Mouse (Mus musculus): ENCODE measurements at regions not wholly inside any gene's neighbourhood (a gene's known extent, or its start where the extent isn't known, plus 50 kb on each side); places are given as distances from the start of the nearest gene placed in this dataset.

DNA sequence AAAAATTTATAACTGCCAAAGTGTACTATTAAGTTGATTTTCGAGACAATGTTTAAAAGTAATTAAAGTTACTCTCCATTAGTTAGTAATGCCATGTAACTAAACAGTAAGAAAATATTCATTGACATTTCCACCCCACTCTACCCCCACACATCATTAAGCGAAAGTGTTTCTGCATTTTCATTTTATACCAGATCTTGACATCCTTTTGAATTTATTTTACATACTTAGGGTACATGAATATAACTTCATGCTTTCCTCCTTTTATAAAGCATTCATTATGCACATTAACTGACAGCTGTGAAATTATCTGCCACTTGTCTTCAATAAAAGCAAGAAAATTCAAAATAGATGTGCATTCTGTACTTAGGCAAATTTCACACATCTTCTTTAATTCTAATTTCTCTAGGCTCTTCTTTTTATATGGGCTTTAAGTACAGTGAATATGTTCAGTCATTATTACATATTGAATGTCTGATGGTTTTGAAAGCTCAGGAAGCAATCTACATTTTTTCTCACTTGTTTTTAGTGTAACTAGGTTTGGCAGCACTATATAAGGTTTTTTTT is 526.5 kb downstream of the Epha5 start:
- in situ Hi-C loops (cut with MboI, MseI): no loop called here

DNA sequence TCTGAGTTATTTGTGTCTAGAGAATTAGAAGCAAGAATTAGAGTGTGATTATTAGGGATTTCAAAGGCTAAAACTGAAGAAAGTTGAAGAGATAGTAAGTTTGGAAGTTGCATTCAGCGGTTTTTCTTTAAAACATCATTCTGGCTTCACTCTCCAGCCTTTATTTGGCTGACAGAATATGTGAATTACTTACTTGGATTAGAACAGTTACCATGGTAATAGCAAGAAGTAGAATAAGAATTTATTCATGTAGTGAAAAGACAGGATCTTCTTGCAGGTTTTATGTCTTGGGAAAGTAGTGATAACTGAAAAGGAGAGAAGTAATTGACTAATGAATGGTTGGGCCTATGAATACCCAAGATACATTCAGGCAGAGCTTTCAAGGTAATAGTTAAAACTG is 517.1 kb upstream of the Tecrl start:
- in situ Hi-C loops (cut with MboI, MseI): loop anchor here (10.0 kb wide), 1 partner anchor 917 kb away; no protein-coding TSS in a partner anchor

DNA sequence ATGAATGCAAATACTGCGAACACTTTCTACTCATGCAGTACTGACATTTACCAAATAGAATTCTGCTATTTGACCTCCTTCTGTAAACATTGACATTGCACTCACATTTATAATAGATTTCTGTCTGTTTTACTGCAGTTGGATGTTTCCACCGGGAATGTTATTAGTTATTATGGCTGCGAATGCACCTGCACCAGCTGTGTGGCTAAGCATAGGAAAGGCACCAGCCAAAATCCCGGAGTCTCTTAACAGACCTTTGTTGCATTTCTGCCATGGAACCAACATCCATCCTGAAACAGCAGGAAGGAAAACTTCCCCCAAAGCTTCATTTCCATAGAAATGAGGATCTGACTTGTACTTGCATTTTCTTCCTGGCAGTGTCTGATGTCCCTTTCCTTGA is 513.4 kb upstream of the Tecrl start:
- in situ Hi-C loops (cut with MboI, MseI): no loop called here

DNA sequence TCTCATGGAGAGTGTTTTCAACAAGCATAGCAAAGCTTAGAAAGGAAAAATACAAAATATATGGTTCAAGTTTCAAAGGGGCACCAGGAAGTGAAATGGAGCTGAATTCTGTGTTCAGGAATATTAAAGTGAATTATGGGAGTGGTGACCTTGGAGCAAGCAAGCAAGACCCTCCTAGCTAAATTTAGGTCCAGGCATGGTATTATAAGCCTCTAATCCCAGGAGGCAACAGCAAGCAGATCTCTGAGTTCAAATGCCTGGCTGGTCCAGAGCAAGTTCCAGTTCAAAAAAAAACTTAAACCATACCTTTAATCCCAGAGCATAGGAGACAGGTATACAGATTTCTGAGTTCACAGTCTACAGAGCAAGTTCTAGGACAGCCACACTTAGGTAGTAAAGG is 506.7 kb upstream of the Tecrl start:
- in situ Hi-C loops (cut with MboI, MseI): no loop called here

DNA sequence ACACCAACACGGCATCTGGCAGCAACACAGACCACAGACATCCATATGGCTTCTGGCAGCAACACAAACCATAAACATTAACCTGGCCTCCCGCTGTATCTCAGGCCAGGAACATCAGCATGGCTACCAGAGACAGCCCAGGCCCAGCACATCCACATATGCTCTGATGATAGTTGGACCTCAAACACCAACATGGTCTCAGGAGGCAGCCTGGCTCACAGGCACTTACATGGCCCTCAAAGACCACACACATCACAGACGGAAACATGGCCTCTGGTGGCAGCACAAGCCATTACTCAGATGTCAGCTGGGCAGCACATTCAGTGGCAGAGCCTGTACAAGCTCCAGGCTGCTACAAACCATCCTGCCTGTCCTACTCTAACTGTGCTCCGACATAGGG is 497.0 kb upstream of the Tecrl start:
- in situ Hi-C loops (cut with MboI, MseI): no loop called here

- in situ Hi-C loops (cut with MboI, MseI): no loop called here
These were observed 471.6 kb upstream of the Tecrl start for GRCm38 (mm10) chr5:83826561-83826960.

GRCm38 (mm10) chr5:83824838-83825466 is 470.0 kb upstream of the Tecrl start:
- in situ Hi-C loops (cut with MboI, MseI): no loop called here

DNA sequence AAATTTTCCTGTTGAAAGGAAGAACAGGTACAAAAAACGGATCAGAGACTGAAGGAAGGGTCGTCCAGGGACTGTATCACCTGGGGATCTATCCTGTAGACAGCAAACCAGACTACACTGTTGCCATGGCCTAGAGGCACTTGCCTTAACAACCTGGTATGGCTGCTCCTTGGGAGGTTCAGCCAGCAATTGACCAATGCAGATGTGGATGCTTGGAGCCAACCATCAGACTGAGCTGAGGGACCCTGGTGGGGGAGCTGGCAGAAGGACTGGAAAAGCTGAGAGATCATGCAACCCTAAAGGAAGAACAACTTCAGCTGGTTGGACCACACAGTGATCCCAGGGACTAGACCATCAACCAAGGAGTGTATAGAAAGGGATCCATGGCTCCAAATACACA is 456.3 kb upstream of the Tecrl start:
- in situ Hi-C loops (cut with MboI, MseI): no loop called here

- in situ Hi-C loops (cut with MboI, MseI): no loop called here
These were observed 445.0 kb upstream of the Tecrl start for GRCm38 (mm10) chr5:83800028-83800427.

GRCm38 (mm10) chr5:83780419-83780818 is 425.4 kb upstream of the Tecrl start:
- in situ Hi-C loops (cut with MboI, MseI): no loop called here

DNA sequence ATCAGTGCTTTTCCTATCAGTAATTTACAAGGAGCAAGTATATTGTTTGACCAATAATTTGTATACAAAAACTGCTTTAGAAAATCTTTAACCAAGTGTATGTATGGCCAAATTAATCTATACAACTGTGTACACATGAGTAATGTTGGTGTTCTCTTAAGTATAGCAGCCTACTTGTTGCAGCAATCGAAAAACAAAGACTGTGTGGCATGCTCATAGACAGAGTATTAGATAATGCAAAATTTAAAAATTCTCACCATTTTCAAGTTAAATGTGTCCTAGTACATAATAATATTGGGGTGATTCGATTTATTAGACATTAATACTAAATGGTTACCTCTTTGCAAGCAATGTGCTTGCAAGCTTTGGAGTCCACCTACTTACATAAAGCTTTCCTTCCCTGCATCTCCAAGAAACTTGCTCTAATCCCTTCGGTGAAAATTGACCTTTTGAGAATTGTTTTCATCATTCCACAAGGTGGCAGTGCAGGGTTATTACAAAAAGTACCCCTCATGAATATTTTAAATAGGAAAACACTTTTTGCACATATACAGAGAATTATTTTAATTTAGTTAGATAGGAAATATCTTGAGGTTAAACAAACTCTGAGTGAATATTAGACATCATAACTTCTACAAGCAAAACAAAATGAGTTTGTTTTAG is 423.4 kb upstream of the Tecrl start:
- in situ Hi-C loops (cut with MboI, MseI): no loop called here

DNA sequence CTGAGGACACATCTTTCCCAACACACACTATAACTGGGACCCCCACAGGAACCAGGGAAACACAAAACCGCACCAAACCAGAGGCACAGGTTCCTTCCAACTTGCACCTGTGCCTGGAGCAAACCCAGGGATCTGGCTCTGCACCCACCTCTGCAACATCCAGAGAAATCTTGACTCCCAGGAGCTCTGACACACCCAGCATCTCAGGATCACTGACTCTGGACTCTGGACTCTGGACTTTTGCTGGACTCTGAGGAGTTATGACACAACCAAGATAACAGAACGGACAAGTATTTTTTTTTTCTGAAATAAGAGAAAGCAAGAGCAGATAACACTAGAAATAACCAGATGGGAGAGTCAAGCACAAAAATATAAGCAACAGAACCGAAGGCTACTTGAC is 386.9 kb upstream of the Tecrl start:
- in situ Hi-C loops (cut with MboI, MseI): no loop called here

DNA sequence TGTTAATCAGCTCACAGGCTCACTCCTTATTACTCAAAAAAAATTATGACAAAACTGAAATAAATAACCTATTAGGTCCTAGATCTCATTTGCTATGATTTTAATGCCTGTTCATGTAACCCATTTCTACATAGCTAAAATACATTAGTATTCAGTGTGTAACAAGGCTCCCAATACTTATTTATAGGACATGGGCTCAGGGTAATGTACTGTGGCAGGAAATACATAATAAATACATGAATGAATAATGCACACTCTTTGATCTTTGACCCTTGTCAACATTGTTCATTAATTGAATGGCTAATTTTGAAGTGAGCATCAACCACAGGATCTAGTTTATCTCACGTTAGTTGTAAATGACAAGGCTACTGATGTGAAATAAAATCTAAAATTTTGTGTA is 340.4 kb upstream of the Tecrl start:
- in situ Hi-C loops (cut with MboI, MseI): no loop called here

GRCm38 (mm10) chr5:83692286-83692685 is 337.3 kb upstream of the Tecrl start:
- in situ Hi-C loops (cut with MboI, MseI): no loop called here

DNA sequence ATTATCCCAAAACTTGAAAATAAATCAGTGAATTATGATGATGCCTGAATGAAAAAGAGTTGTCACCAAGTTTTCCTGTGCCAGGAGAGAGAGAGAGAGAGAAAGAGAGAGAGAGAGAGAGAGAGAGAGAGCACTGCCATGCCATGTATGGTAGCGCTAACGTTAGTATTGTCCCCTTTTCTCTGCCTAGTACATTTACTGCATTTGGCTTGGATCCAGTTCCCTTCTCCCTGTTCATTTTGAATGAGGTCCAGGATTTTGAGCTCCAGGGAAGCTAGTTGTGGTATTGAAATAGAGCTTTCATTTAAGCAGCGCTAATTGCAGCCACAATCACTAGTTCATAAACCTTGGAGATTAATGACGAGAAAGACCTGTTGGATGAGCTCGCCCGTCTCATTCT is 323.4 kb upstream of the Tecrl start:
- in situ Hi-C loops (cut with MboI, MseI): no loop called here

DNA sequence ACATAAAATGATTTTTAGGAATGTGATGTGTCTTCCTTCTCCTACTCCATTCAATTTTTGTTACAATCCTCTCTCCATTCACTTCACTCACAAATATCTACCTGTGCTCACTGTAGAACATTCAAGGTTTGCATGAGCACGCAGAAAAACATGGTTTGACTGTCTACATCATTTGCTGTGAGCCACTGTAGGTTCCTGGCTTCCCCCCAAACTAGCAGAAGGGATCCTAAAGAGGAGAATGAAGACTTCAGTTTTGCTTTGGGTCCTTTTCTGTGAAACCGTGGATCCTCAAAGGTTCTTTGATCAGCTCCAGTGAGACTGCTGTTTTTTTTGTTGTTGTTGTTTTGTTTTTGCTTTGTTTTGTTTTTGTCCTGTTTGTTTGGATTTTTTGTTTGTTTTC is 304.1 kb upstream of the Tecrl start:
- in situ Hi-C loops (cut with MboI, MseI): no loop called here

DNA sequence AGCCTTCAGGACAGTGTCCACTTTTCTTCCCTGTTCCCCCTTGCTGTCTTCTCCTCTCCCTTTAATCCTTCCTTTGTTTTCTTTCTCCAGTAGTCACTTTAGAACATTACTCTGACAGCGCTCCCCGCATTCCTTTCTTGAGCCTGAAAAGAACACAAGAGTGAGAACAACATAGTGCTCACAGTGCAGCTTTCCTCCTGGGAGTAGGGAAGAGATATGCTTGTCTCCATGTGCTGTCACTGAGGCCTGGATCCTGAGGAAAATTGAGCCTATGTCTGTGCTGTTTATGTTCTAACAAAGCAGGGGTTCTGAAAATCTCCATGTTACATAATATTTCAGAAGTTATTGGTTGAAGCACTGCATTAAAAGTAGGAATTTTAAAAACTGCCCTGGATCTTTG is 296.3 kb upstream of the Tecrl start:
- in situ Hi-C loops (cut with MboI, MseI): no loop called here

DNA sequence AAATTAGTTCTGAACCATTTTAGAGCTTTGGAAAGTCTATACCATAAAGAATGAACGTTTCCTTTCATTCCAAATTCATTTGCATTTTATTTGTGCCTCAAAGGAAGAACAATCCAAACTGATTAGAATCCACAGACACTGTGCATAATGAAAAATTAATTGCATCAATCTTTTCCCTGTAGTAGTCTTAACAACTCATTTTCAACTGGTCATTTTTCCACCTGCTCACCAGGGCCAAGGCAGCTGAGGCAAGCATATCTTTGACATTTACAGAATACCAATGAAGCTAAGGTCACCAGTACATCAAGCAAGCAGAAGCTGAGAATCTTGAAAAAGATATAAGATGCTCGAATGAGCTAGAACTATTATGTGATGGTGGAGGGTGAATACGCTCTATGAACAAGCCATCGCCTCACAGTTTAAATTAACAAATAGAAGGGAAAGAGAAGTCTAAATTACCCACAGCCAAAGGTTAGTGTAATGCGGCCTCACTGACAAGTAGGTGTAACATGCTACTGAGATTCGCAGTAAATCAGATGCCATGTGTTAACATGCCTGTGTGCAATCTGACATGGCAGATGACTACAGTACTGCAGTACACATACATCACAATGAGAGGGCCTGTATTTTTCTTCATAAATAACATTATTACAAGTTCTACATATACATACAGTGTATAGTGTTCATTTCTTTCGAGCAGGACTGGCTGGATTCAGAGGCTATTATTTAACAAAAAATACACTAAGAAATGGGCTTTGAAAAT is 267.8 kb upstream of the Tecrl start:
- in situ Hi-C loops (cut with MboI, MseI): no loop called here

GRCm38 (mm10) chr5:83610777-83611176 is 255.8 kb upstream of the Tecrl start:
- in situ Hi-C loops (cut with MboI, MseI): no loop called here

- in situ Hi-C loops (cut with MboI, MseI): no loop called here
These were observed 238.3 kb upstream of the Tecrl start for GRCm38 (mm10) chr5:83593289-83593610.

- in situ Hi-C loops (cut with MboI, MseI): no loop called here
These were observed 237.7 kb upstream of the Tecrl start for GRCm38 (mm10) chr5:83592587-83593288.
